ENCODE assay signal across 15 mouse cellular contexts in the genomic region with DNA sequence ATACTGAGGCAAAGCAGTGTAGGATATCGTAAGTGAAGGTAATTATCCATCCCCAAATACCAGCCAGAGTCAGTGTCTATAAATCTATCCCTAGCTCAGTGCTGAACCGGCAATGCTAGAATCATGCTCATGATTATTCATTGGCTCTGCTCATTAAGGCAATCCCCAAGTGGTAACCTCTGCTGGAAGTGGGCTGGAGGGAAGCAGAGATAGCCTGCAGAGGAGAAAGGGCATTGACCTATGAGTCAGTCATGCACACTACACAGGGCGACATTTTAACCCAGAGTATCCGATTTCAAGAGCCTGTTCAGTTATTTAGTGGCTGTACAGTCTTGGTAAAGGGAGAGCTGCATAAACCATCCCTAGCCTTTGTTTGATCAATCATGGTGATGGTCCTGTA.
DNase-seq lines count a peak whose midpoint lies in the region; ATAC-seq and TF ChIP-seq lines count a peak whose summit lies in the region.
"Had no signal": no experiment of that assay in that cellular context is flagged by ENCODE, and none has a peak within 500 bp of the region (broad histone marks: within the 10 kb centered on the region; RNA-seq: fewer than 3 reads in every experiment).

No protein-coding gene starts in this region.

- H3K9me3 ChIP-seq in kidney, embryonic 16.5 days (ENCODE audit: low read length), result no peaks in the 10 kb centered on the region
- H3K9me3 ChIP-seq in intestine, postnatal 0 days (ENCODE audit: control insufficient read depth), result no peaks in the 10 kb centered on the region
- H3K9me3 ChIP-seq in neural tube, embryonic 15.5 days (replicated peaks), result no peaks in the 10 kb centered on the region
- H3K9me3 ChIP-seq: embryonic facial prominence, embryonic 12.5 days; forebrain, embryonic 15.5 days; limb, embryonic 13.5 days; lung, embryonic 15.5 days; stomach, embryonic 15.5 days had no signal

- 5% methylated on average over 4 of the region's 4 CpGs for WGBS in kidney, embryonic 16.5 days
- WGBS in intestine, postnatal 0 days, result 29% methylated on average over 4 of the region's 4 CpGs
- WGBS in neural tube, embryonic 15.5 days, result 15% methylated on average over 4 of the region's 4 CpGs

- H3K9ac ChIP-seq in kidney, embryonic 16.5 days (replicated peaks; ENCODE audit: low read length), result no peak overlapping the region
- no peak overlapping the region for H3K9ac ChIP-seq in intestine, postnatal 0 days (ENCODE audit: low read depth, low read length)
- H3K9ac ChIP-seq in neural tube, embryonic 15.5 days (replicated peaks), result no peak overlapping the region
- H3K9ac ChIP-seq: embryonic facial prominence, embryonic 12.5 days; forebrain, embryonic 15.5 days; limb, embryonic 13.5 days; lung, embryonic 15.5 days; stomach, embryonic 15.5 days had no signal

- no peak overlapping the region for H3K4me2 ChIP-seq in kidney, embryonic 16.5 days (replicated peaks; ENCODE audit: low read depth, low read length)
- 0 out of 2 replicates have a peak overlapping the region, but pooled peaks have one; percentile 7 for H3K4me2 ChIP-seq in intestine, postnatal 0 days (replicated peaks; ENCODE audit: low read depth)
- no peak overlapping the region for H3K4me2 ChIP-seq in neural tube, embryonic 15.5 days
- H3K4me2 ChIP-seq: embryonic facial prominence, embryonic 12.5 days; forebrain, embryonic 15.5 days; limb, embryonic 13.5 days; lung, embryonic 15.5 days; stomach, embryonic 15.5 days had no signal

- peaks cover 14% of the 10 kb centered on the region for H3K4me1 ChIP-seq in kidney, embryonic 16.5 days (ENCODE audit: insufficient read depth, low read length)
- H3K4me1 ChIP-seq in intestine, postnatal 0 days (replicated peaks; ENCODE audit: control insufficient read depth, insufficient read depth, low read length), result no peaks in the 10 kb centered on the region
- peaks cover 23% of the 10 kb centered on the region for H3K4me1 ChIP-seq in neural tube, embryonic 15.5 days
- H3K4me1 ChIP-seq: forebrain, embryonic 15.5 days; lung, embryonic 15.5 days; stomach, embryonic 15.5 days had no signal

- DNase-seq in kidney, adult 18-20 months, result no peak
- DNase-seq in forelimb bud, embryonic 11.5 days (ENCODE audit: low read depth, low spot score), result peak; percentile 16
- DNase-seq in MN1 (ENCODE audit: low spot score), result no peak
- no peak for DNase-seq in right cerebral cortex, postnatal 36 days (ENCODE audit: low spot score in 2 of 2)
- DNase-seq: heart, postnatal 4 days; right cerebral cortex, adult 18-20 months had no signal

- no peaks in the 10 kb centered on the region for H3K27me3 ChIP-seq in kidney, embryonic 16.5 days (ENCODE audit: insufficient read depth, low read length)
- no peaks in the 10 kb centered on the region for H3K27me3 ChIP-seq in intestine, postnatal 0 days (replicated peaks; ENCODE audit: control insufficient read depth, insufficient read depth, low read length)
- H3K27me3 ChIP-seq in neural tube, embryonic 15.5 days (replicated peaks), result no peaks in the 10 kb centered on the region
- H3K27me3 ChIP-seq: embryonic facial prominence, embryonic 12.5 days; forebrain, embryonic 15.5 days; limb, embryonic 13.5 days; lung, embryonic 15.5 days; stomach, embryonic 15.5 days had no signal

- H3K27ac ChIP-seq in kidney, embryonic 16.5 days (ENCODE audit: low read length), result no peak overlapping the region
- no peak overlapping the region for H3K27ac ChIP-seq in intestine, postnatal 0 days (ENCODE audit: low read depth, low read length)
- peak overlapping the region; percentile 54; the same call in 1 of the 2 replicates for H3K27ac ChIP-seq in neural tube, embryonic 15.5 days (replicated peaks)
- H3K27ac ChIP-seq: embryonic facial prominence, embryonic 12.5 days; forebrain, embryonic 15.5 days; layer of hippocampus, adult 2 months; limb, embryonic 13.5 days; lung, embryonic 15.5 days; stomach, embryonic 15.5 days had no signal

- H3K36me3 ChIP-seq in kidney, embryonic 16.5 days (ENCODE audit: insufficient read depth, low read length), result no peaks in the 10 kb centered on the region
- no peaks in the 10 kb centered on the region for H3K36me3 ChIP-seq in intestine, postnatal 0 days (ENCODE audit: control insufficient read depth, insufficient read depth)
- no peaks in the 10 kb centered on the region for H3K36me3 ChIP-seq in neural tube, embryonic 15.5 days
- H3K36me3 ChIP-seq: embryonic facial prominence, embryonic 12.5 days; forebrain, embryonic 15.5 days; limb, embryonic 13.5 days; lung, embryonic 15.5 days; stomach, embryonic 15.5 days had no signal

- ATAC-seq in kidney, embryonic 16.5 days (ENCODE audit: low FRiP score, low TSS enrichment), result peak; percentile 81
- no peak for ATAC-seq in intestine, postnatal 0 days
- peak; percentile 61; the same call in 1 of the 2 replicates for ATAC-seq in neural tube, embryonic 15.5 days (ENCODE audit: low FRiP score)
- ATAC-seq: forebrain, embryonic 15.5 days had no signal

- TF ChIP-seq CTCF in intestine, postnatal 0 days (IDR thresholded peaks at IDR 0.05; ENCODE audit: low read depth), result no peak

- no peak overlapping the region for H3K4me3 ChIP-seq in kidney, embryonic 16.5 days (ENCODE audit: low read length)
- no peak overlapping the region for H3K4me3 ChIP-seq in intestine, postnatal 0 days (ENCODE audit: low read depth, low read length)
- H3K4me3 ChIP-seq in neural tube, embryonic 15.5 days (replicated peaks), result no peak overlapping the region
- H3K4me3 ChIP-seq: embryonic facial prominence, embryonic 12.5 days; forebrain, embryonic 15.5 days; layer of hippocampus, adult 2 months; limb, embryonic 13.5 days; lung, embryonic 15.5 days; stomach, embryonic 15.5 days had no signal
